Mouse (Mus musculus) urinary bladder, postnatal 14 days (tissue): Measurements from ENCODE around the gene Tfip11.

ENCODE experiments used
- DNase-seq: peaks from one replicate; pipeline ENCODE4 v3.0.0; 2021; ENCODE audit warnings: low spot score

Tfip11 gene

GRCm38 (mm10) chr5:112321376-112321775 is 4.8 kb upstream of the Tfip11 start:
- DNase-seq: no peak

- no peak for DNase-seq
Observed at GRCm38 (mm10) chr5:112323246-112323645, 2.9 kb upstream of the Tfip11 start.

- DNase-seq: peak; percentile 56
Observed at GRCm38 (mm10) chr5:112324637-112325545, 1.3 kb upstream of the Tfip11 start.

- DNase-seq: no peak
Observed at GRCm38 (mm10) chr5:112326446-112327009, 370 bp downstream of the Tfip11 start.

- DNase-seq: no peak
Observed at GRCm38 (mm10) chr5:112327854-112328253, 1.7 kb downstream of the Tfip11 start.

- DNase-seq: no peak
Observed at GRCm38 (mm10) chr5:112329805-112330564, 3.8 kb downstream of the Tfip11 start.

- peak; percentile 47 for DNase-seq
Observed at GRCm38 (mm10) chr5:112335473-112335872, 9.3 kb downstream of the Tfip11 start.

GRCm38 (mm10) chr5:112337004-112337403 is 10.8 kb downstream of the Tfip11 start:
- no peak for DNase-seq

- no peak for DNase-seq
Observed at GRCm38 (mm10) chr5:112339215-112339614, 13.1 kb downstream of the Tfip11 start.

GRCm38 (mm10) chr5:112342463-112343204 is 16.5 kb downstream of the Tfip11 start, which contains the start of the genes Srrd and Hps4:
Gene Srrd (minus strand): TSS chr5:112343040.
Gene Hps4 (plus strand): TSS chr5:112343083.
- peak; percentile 82 for DNase-seq

GRCm38 (mm10) chr5:112343205-112343595 is 17.0 kb downstream of the Tfip11 start:
- DNase-seq: no peak

GRCm38 (mm10) chr5:112344092-112344960 is 18.2 kb downstream of the Tfip11 start:
- no peak for DNase-seq

- DNase-seq: no peak
Observed at GRCm38 (mm10) chr5:112346211-112346965, 20.2 kb downstream of the Tfip11 start.

GRCm38 (mm10) chr5:112349169-112349568 is 23.0 kb downstream of the Tfip11 start:
- DNase-seq: no peak

- no peak for DNase-seq
Observed at GRCm38 (mm10) chr5:112355493-112355892, 29.3 kb downstream of the Tfip11 start.

GRCm38 (mm10) chr5:112355910-112356309 is 29.8 kb downstream of the Tfip11 start, which contains the start of gene Gm6583:
Gene Gm6583 (minus strand): TSS chr5:112356033.
- DNase-seq: no peak

- DNase-seq: no peak
Observed at GRCm38 (mm10) chr5:112356322-112356721, 30.2 kb downstream of the Tfip11 start.

- no peak for DNase-seq
Observed at GRCm38 (mm10) chr5:112359520-112359919, 33.4 kb downstream of the Tfip11 start.

- DNase-seq: no peak
Observed at GRCm38 (mm10) chr5:112360077-112360476, 33.9 kb downstream of the Tfip11 start.
